Mouse (Mus musculus): Measurements from ENCODE around the gene Ift46. TPM values are rescaled to one million over a fixed set of nuclear protein-coding genes. Genes with fewer than 3 reads are reported as not detected.

Ift46 gene
- 0.29 and 0.86 TPM in 2 replicates for polyA plus RNA-seq (2012)

DNA sequence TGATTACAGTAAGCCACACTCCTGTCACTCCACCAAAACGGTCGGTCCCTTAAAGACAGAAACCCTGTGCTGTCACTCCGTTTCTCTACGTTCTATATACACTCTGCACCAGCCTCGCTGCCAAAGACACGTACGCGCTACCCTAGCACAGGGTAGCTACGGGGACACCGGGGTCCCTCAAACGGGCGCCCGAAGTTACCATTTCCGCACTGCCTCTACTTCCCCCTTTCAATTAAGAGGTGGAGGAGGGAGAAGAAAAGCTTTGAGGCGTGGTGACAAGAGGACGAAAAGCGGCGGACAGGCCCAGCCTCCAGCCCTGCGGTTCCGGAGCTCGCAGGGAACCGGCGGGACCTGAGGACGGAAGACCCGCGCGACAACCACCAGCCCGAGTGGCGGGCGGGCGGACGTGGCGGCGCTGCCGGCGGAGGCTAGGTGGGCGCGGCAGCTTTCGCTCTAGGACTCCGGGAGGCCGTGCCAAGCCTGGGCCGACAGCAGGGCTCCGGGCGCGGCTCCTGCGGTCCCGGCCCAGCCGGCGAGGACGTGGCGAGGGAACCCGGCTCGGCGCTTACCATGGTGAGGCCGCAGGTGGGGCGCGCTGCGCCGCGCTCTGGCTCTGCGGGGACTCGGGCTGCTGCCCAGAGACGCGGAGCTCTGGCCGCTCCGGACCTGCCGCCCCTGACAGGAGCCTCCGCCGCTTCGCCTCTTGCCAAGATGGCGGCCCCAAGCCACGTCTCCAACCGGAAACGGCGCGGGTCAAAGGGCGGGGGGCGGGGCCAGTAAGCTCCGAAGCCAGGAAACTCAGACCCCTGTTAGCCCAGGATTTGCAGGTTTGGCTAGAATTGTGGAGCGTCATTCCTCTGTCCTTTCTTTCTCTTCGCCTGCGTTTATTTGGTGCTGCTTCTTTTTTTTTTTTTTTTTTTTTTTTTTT, at the start of gene Ift46, which contains the start of gene Arcn1:
Ift46 (plus strand) TSS at position 808 of the 928 bp plus-strand sequence.
Arcn1 (minus strand) TSS at position 745 of the 928 bp plus-strand sequence.
- TF ChIP-seq GATA1 (IDR thresholded peaks at IDR 0.05; ENCODE audit: low read length), result no peak
- no peak for TF ChIP-seq TAL1 (IDR thresholded peaks at IDR 0.05; ENCODE audit: low read length)
- no peaks in the 10 kb centered on the region for H3K27me3 ChIP-seq (ENCODE audit: control insufficient read depth)
- peaks cover 31% of the 10 kb centered on the region for H3K4me1 ChIP-seq (ENCODE audit: control insufficient read depth)
- H3K4me3 ChIP-seq (replicated peaks), result peak within 1 kb of the TSS; percentile 96
- no peaks in the 10 kb centered on the region; the same call in 1 of the 2 replicates for H3K9me3 ChIP-seq (ENCODE audit: control insufficient read depth, low read length)
- H3K36me3 ChIP-seq (ENCODE audit: control insufficient read depth), result peaks cover 7% of the 10 kb centered on the region

DNA sequence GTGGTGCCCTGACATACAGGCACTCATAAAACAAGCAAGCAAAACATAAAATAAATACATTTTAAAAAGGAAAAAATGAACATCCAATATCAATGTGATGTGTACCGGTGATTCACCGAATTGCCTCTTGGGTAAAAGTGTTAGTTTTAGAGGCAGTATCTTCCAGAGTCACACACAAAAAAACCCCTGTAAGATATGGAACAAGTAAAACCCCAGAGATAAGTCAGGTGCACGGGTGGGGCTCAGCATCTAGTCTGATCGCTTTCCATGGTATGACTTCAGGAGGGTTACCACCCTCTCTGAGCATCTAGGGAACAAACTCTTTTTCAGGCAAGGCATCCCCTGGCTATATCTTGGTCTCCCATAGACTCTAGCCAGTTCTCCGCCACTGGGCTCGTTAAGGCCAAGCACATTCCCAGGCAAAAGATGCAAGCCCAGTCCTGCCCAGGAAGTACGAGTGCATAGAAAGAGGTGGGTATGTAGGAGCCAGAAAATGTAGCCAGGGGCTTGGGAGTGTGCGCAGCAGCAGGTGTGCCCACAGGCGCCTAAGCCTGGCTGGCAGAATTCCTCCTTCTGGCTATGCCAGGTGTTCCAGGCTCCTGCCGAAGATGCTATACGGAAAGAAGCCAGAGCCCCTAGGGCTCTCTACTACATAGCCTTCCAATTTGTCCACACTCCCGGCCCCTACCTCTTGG, 48.6 kb upstream of the Ift46 start:
- H3K4me3 ChIP-seq (replicated peaks), result no peak overlapping the region
- peaks cover 35% of the 10 kb centered on the region for H3K4me1 ChIP-seq (ENCODE audit: control insufficient read depth)
- peaks cover 27% of the 10 kb centered on the region for H3K27me3 ChIP-seq (ENCODE audit: control insufficient read depth)
- no peaks in the 10 kb centered on the region for H3K9me3 ChIP-seq (ENCODE audit: control insufficient read depth, low read length)
- no peaks in the 10 kb centered on the region; the same call in 1 of the 2 replicates for H3K36me3 ChIP-seq (ENCODE audit: control insufficient read depth)
- no peak for TF ChIP-seq TAL1 (IDR thresholded peaks at IDR 0.05; ENCODE audit: low read length)
- TF ChIP-seq GATA1 (IDR thresholded peaks at IDR 0.05; ENCODE audit: low read length), result no peak

DNA sequence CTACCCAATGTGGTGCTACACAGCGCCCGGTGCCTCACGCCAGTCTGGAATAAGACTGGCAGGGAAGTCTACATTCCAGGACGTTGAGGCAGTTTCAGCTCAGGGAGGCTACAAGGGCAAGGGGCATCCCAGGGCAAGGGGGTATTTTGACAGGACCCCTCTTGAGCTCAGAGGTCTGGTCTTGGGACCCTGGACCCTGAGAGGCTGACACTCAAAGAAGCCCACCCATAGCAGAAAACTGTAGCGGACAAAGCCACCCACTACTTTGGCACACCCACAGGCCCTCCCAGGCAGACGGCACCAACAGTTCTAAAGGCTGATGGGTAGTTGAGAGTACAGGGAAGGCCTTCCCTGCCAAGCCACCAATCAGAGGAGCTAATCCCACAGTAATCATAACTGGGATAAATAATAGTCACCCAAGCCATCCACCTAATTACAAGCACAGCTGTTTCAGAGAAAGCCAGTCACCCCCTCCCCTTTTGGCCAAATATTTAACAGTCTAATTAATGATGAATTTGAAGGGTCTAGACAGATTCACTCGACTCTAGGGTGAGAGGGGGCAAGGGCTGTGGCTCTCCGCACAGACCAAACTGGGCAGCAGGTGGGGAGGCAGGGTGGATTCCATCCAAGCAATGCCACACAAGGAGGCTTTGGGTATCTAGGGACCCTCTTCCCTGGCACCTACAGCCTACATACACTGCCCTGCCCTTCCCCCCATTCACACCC, 47.9 kb upstream of the Ift46 start:
- Histone ChIP-seq H3K9me3 (ENCODE audit: control insufficient read depth, low read length) (no peaks in the 10 kb centered on the region), H3K4me1 (ENCODE audit: control insufficient read depth) (peaks cover 35% of the 10 kb centered on the region), H3K4me3 (replicated peaks) (no peak overlapping the region), H3K36me3 (ENCODE audit: control insufficient read depth) (no peaks in the 10 kb centered on the region; the same call in 1 of the 2 replicates), H3K27me3 (ENCODE audit: control insufficient read depth) (peaks cover 27% of the 10 kb centered on the region)
- TF ChIP-seq TAL1 (IDR thresholded peaks at IDR 0.05; ENCODE audit: low read length), result no peak
- TF ChIP-seq GATA1 (IDR thresholded peaks at IDR 0.05; ENCODE audit: low read length), result no peak

DNA sequence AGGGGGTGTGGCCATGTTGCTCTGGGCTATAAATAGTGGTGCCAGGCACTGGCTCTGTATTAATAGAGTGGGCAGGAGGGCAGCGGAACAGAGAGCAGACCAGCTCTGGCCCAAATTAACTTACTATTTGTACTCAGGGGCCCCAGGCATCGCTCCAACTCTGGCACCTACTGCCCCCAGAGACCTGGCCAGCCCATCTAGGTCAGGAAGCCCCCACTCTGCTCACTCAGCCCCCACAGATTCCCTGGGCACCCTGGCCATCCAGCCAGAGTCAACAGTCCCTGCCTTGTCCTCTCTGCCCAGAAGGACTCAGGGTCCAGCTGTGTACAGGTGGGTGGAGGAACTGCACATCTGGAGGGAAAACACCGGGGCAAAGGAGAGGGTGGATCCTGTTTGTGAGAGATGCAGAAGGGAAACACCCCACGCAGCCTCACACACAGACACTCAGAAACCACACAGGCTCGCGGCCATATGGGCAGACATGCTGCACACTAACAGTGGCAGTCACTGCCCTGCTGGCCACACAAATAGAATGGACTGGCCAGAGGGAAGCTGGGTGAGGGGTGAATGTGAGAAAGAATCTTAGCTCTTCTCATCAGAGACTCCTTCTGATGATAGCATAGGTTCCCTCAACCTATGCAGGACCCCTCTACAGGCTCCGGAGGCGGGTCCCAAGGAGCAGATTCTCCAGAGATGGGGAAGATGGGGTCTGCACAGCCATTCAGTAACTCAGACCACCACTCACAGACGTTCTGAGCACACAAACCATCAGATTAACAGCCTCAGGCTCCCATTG, 47.2 kb upstream of the Ift46 start:
- peaks cover 27% of the 10 kb centered on the region for H3K27me3 ChIP-seq (ENCODE audit: control insufficient read depth)

GRCm38 (mm10) chr9:44721154-44721876, 46.4 kb upstream of the Ift46 start:
- peaks cover 27% of the 10 kb centered on the region for H3K27me3 ChIP-seq (ENCODE audit: control insufficient read depth)
- H3K36me3 ChIP-seq (ENCODE audit: control insufficient read depth), result no peaks in the 10 kb centered on the region
- H3K4me3 ChIP-seq (replicated peaks), result peak overlapping the region; percentile 59
- TF ChIP-seq TAL1 (IDR thresholded peaks at IDR 0.05; ENCODE audit: low read length) (no peak), GATA1 (IDR thresholded peaks at IDR 0.05; ENCODE audit: low read length) (no peak)
- H3K9me3 ChIP-seq (ENCODE audit: control insufficient read depth, low read length), result no peaks in the 10 kb centered on the region
- H3K4me1 ChIP-seq (ENCODE audit: control insufficient read depth), result peaks cover 35% of the 10 kb centered on the region

More for the DNA sequence above, 47.2 kb upstream of the Ift46 start:
- no peaks in the 10 kb centered on the region for H3K9me3 ChIP-seq (ENCODE audit: control insufficient read depth, low read length)
- TF ChIP-seq TAL1 (IDR thresholded peaks at IDR 0.05; ENCODE audit: low read length) (no peak), GATA1 (IDR thresholded peaks at IDR 0.05; ENCODE audit: low read length) (no peak)
- peak overlapping the region; percentile 59 for H3K4me3 ChIP-seq (replicated peaks)
- H3K4me1 ChIP-seq (ENCODE audit: control insufficient read depth), result peaks cover 35% of the 10 kb centered on the region
- H3K36me3 ChIP-seq (ENCODE audit: control insufficient read depth), result no peaks in the 10 kb centered on the region; the same call in 1 of the 2 replicates

DNA sequence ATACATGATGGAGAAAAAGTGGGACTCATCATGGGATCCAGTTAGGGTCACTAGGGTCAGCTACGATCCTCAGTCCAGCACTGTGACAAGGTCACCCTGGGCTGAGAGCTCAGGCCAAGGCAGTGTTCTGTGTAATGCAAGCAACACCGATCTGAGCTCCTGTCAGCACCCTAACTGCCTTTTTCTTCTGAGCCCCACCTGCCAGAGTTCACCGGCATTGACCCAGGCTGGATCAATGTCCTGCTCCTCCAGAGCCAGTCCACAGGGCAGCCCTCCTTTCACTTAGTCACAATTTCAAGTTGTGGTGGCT, 45.9 kb upstream of the Ift46 start:
- Histone ChIP-seq H3K27me3 (ENCODE audit: control insufficient read depth) (peaks cover 27% of the 10 kb centered on the region), H3K4me3 (replicated peaks) (no peak overlapping the region), H3K9me3 (ENCODE audit: control insufficient read depth, low read length) (no peaks in the 10 kb centered on the region), H3K4me1 (ENCODE audit: control insufficient read depth) (peaks cover 33% of the 10 kb centered on the region), H3K36me3 (ENCODE audit: control insufficient read depth) (no peaks in the 10 kb centered on the region)
- TF ChIP-seq GATA1 (IDR thresholded peaks at IDR 0.05; ENCODE audit: low read length), result no peak
- TF ChIP-seq TAL1 (IDR thresholded peaks at IDR 0.05; ENCODE audit: low read length), result no peak

GRCm38 (mm10) chr9:44722575-44722974, 45.1 kb upstream of the Ift46 start:
- no peaks in the 10 kb centered on the region for H3K9me3 ChIP-seq (ENCODE audit: control insufficient read depth, low read length)
- no peak overlapping the region for H3K4me3 ChIP-seq (replicated peaks)
- TF ChIP-seq TAL1 (IDR thresholded peaks at IDR 0.05; ENCODE audit: low read length) (no peak), GATA1 (IDR thresholded peaks at IDR 0.05; ENCODE audit: low read length) (no peak)
- H3K36me3 ChIP-seq (ENCODE audit: control insufficient read depth), result no peaks in the 10 kb centered on the region
- peaks cover 26% of the 10 kb centered on the region for H3K4me1 ChIP-seq (ENCODE audit: control insufficient read depth)
- H3K27me3 ChIP-seq (ENCODE audit: control insufficient read depth), result peaks cover 27% of the 10 kb centered on the region

DNA sequence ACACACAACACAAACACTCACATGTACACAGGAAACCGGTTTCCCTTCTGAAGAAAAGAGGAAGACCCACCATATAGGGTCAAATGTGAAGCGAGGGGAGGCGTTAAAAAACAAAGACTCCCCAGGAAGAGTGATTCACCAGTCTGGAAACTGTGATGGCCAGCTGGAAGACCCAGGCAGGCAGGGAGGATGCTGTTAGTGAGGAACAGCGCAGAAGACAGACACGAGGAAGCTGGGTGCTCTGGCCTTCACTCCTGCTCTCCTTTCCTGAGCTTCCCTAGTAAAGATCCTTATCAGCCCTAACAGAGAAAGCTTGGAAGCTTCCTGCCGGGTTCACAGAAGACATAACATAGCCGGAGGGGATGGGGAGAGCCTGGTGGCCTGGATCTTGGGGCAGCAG, 44.7 kb upstream of the Ift46 start:
- H3K4me3 ChIP-seq (replicated peaks), result no peak overlapping the region
- no peak for TF ChIP-seq GATA1 (IDR thresholded peaks at IDR 0.05; ENCODE audit: low read length)
- no peak for TF ChIP-seq TAL1 (IDR thresholded peaks at IDR 0.05; ENCODE audit: low read length)
- peaks cover 25% of the 10 kb centered on the region for H3K4me1 ChIP-seq (ENCODE audit: control insufficient read depth)
- H3K27me3 ChIP-seq (ENCODE audit: control insufficient read depth), result peaks cover 27% of the 10 kb centered on the region
- H3K36me3 ChIP-seq (ENCODE audit: control insufficient read depth), result no peaks in the 10 kb centered on the region
- H3K9me3 ChIP-seq (ENCODE audit: control insufficient read depth, low read length), result no peaks in the 10 kb centered on the region

All from erythroblast, embryonic 14.5 days (primary cell).